Mouse (Mus musculus): Measurements from ENCODE around the gene Ptprg. TPM values are rescaled to one million over a fixed set of nuclear protein-coding genes. Genes with fewer than 3 reads are reported as not detected.

Gene Ptprg
- polyA plus RNA-seq, 2 experiments, result 0.69 to 1.4 TPM

DNA sequence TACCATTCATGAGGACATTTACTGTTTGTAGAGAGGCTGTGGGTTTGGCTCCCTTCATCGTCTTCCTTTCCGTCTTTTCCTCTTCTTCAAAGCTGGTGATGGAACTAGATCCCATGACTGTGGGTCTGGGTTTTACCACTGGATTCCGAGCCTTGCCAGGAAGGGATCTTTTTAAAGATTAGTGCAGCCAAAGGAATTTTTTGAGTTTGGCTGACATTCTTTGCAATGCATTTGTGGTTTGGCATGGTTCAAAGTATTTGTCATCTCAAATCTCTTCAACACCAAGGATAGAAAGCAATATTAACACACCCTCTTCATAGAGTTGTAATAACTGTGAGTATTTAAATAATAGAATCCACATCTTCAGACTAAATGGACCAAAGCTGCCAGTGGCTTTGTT lies 59.8 kb downstream of the Ptprg start:
- DNase-seq (ENCODE audit: low read depth in 3 of 3, low spot score in 3 of 3), result no peak
- ATAC-seq (ENCODE audit: insufficient read depth), result no peak
- TF ChIP-seq CTCF (IDR thresholded peaks at IDR 0.05; ENCODE audit: low read depth) (no peak), EP300 (IDR thresholded peaks at IDR 0.05; ENCODE audit: low read depth) (no peak)

DNA sequence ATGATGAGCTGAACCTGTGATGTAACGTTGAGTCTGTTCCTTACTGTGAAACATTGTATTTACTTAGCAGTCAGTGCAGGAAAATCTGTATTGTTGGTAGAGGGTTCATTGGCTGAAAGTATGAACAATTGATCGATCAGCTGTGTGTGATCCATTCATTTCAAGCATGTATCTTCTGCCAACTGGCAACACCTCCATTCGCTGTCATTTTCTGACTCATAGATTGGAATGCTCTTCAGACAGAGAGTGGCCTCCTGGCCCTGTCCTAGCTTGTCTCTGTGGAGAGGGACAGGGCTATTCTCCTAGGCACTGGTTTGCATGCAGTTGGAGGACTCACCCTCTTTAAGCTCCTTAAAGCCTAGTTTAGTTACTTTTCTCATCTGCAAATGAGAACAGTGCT lies 62.4 kb downstream of the Ptprg start:
- DNase-seq (ENCODE audit: low read depth in 3 of 3, low spot score in 3 of 3), result no peak
- Histone ChIP-seq H3K27me3 (ENCODE audit: control insufficient read depth, insufficient read depth, low read length) (no peaks in the 10 kb centered on the region), H3K9me3 (ENCODE audit: control insufficient read depth, low read length) (no peaks in the 10 kb centered on the region), H3K4me1 (replicated peaks; ENCODE audit: control insufficient read depth in 2 of 2, insufficient read depth in 2 of 2, low read length in 1 of 2) (peaks cover 0 to 7% of the 10 kb centered on the region in 2 experiments; a peak in 2 of 4 replicates), H3K27ac (no peak overlapping the region), H3K4me3 (ENCODE audit: insufficient read depth in 1 of 2, low read depth in 2 of 2, low read length in 2 of 2) (no peak overlapping the region), H3K4me2 (ENCODE audit: low read depth) (no peak overlapping the region), H3K9ac (replicated peaks) (no peak overlapping the region), H3K36me3 (replicated peaks; ENCODE audit: control insufficient read depth, insufficient read depth, low read depth) (no peaks in the 10 kb centered on the region)
- WGBS (ENCODE audit: insufficient replicate concordance), result 54% methylated on average over 3 of the region's 3 CpGs
- TF ChIP-seq EP300 (IDR thresholded peaks at IDR 0.05; ENCODE audit: low read depth) (no peak), CTCF (IDR thresholded peaks at IDR 0.05; ENCODE audit: low read depth) (no peak)
- ATAC-seq (ENCODE audit: insufficient read depth), result no peak

More for the DNA sequence above, 59.8 kb downstream of the Ptprg start:
- no peak overlapping the region for H3K27ac ChIP-seq
- H3K9me3 ChIP-seq (ENCODE audit: control insufficient read depth, low read length), result no peaks in the 10 kb centered on the region
- no peak overlapping the region for H3K4me3 ChIP-seq (ENCODE audit: insufficient read depth in 1 of 2, low read depth in 2 of 2, low read length in 2 of 2)
- H3K36me3 ChIP-seq (replicated peaks; ENCODE audit: control insufficient read depth, insufficient read depth, low read depth), result no peaks in the 10 kb centered on the region
- H3K4me1 ChIP-seq (replicated peaks; ENCODE audit: control insufficient read depth in 2 of 2, insufficient read depth in 2 of 2, low read length in 1 of 2), result no peaks in the 10 kb centered on the region
- H3K9ac ChIP-seq (replicated peaks), result no peak overlapping the region
- no peak overlapping the region for H3K4me2 ChIP-seq (ENCODE audit: low read depth)
- 53% methylated on average over 3 of the region's 3 CpGs for WGBS (ENCODE audit: insufficient replicate concordance)
- H3K27me3 ChIP-seq (ENCODE audit: control insufficient read depth, insufficient read depth, low read length), result no peaks in the 10 kb centered on the region

DNA sequence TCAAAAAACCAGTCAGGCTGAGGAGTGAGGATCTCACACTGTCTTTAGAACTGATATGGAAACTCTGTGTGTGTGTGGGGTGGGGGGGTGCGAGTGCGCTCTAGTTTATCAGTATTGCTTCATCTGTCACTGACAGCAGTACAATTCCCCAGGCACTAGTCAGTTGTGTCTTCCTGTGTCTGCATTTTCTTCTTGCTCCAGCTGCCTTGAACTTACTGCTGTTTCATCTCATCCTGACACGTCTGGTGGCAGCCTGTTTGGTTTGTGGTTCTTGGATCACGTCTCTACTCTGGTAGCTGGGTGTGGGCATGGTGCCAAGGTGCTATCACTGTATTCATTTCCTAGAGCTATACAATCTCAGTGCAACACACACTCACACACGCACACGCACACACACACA lies 64.0 kb downstream of the Ptprg start:
- peaks cover 0 to 7% of the 10 kb centered on the region in 2 experiments; a peak in 2 of 4 replicates for H3K4me1 ChIP-seq (replicated peaks; ENCODE audit: control insufficient read depth in 2 of 2, insufficient read depth in 2 of 2, low read length in 1 of 2)
- H3K9me3 ChIP-seq (ENCODE audit: control insufficient read depth, low read length), result no peaks in the 10 kb centered on the region
- H3K9ac ChIP-seq (replicated peaks), result no peak overlapping the region
- H3K4me3 ChIP-seq (ENCODE audit: insufficient read depth in 1 of 2, low read depth in 2 of 2, low read length in 2 of 2), result no peak overlapping the region
- ATAC-seq (ENCODE audit: insufficient read depth) (no peak), DNase-seq (ENCODE audit: low read depth in 3 of 3, low spot score in 3 of 3) (no peak)
- no peak overlapping the region for H3K4me2 ChIP-seq (ENCODE audit: low read depth)
- 33% methylated on average over 6 of the region's 6 CpGs for WGBS (ENCODE audit: insufficient replicate concordance)
- H3K27ac ChIP-seq, result no peak overlapping the region
- TF ChIP-seq EP300 (IDR thresholded peaks at IDR 0.05; ENCODE audit: low read depth) (no peak), CTCF (IDR thresholded peaks at IDR 0.05; ENCODE audit: low read depth) (no peak)
- no peaks in the 10 kb centered on the region for H3K36me3 ChIP-seq (replicated peaks; ENCODE audit: control insufficient read depth, insufficient read depth, low read depth)
- no peaks in the 10 kb centered on the region for H3K27me3 ChIP-seq (ENCODE audit: control insufficient read depth, insufficient read depth, low read length)

DNA sequence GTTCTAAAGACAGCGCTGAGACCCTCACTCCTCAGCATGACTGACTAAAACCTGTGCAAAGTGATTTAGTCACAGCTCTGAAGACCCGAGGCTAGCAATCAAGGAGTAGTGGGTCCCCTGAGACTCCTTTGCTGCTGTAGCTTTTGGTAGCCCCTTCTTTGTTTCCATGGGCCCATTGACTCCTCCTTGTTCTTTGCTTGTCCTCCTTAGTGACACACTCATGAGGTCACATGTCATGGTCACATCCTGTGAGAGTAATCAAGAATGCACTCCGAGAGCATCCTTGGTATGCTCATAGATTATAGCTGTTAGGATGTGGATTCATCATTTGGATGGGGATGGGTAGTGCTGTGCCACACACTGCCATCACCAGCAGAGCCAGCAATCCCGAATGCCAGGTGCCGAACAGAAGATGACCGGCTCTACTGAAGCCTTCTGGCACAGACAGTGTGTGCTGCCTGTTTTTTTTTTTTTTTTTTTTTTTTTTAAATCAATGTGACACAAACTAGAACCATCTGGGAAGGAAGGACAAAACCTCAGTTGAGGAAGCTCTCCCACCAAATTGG lies 64.9 kb downstream of the Ptprg start:
- ATAC-seq (ENCODE audit: insufficient read depth) (no peak), DNase-seq (ENCODE audit: low read depth in 3 of 3, low spot score in 3 of 3) (no peak)
- Histone ChIP-seq H3K4me1 (replicated peaks; ENCODE audit: control insufficient read depth in 2 of 2, insufficient read depth in 2 of 2, low read length in 1 of 2) (peaks cover 0 to 7% of the 10 kb centered on the region in 2 experiments; a peak in 2 of 4 replicates), H3K9me3 (ENCODE audit: control insufficient read depth, low read length) (no peaks in the 10 kb centered on the region), H3K36me3 (replicated peaks; ENCODE audit: control insufficient read depth, insufficient read depth, low read depth) (no peaks in the 10 kb centered on the region), H3K9ac (replicated peaks) (no peak overlapping the region), H3K4me3 (ENCODE audit: insufficient read depth in 1 of 2, low read depth in 2 of 2, low read length in 2 of 2) (no peak overlapping the region), H3K27ac (no peak overlapping the region), H3K4me2 (ENCODE audit: low read depth) (no peak overlapping the region), H3K27me3 (ENCODE audit: control insufficient read depth, insufficient read depth, low read length) (no peaks in the 10 kb centered on the region)
- WGBS (ENCODE audit: insufficient replicate concordance), result 67% methylated on average over 6 of the region's 6 CpGs
- TF ChIP-seq CTCF (IDR thresholded peaks at IDR 0.05; ENCODE audit: low read depth) (no peak), EP300 (IDR thresholded peaks at IDR 0.05; ENCODE audit: low read depth) (no peak)

DNA sequence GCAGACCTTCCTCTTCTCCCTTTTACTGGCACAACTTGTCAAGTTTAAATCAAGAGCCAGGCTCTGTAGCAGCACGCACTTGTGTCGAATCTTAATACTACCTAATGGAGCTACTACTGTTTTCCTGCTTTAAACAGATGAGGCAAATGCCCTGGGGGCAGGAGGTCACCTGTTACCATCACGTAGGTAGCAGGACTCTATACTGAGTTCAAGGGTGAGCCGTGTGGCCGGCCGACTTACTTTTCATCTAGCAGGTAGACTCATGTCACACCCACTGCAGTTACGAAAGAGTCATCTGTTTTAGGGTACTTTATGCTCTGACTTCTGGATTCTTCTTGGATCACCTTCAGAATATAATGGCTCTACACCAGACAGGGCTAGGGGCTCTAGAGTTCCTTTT lies 66.3 kb downstream of the Ptprg start:
- Histone ChIP-seq H3K4me3 (ENCODE audit: insufficient read depth in 1 of 2, low read depth in 2 of 2, low read length in 2 of 2) (no peak overlapping the region), H3K27ac (no peak overlapping the region), H3K9ac (replicated peaks) (no peak overlapping the region), H3K4me2 (ENCODE audit: low read depth) (no peak overlapping the region), H3K4me1 (replicated peaks; ENCODE audit: control insufficient read depth in 2 of 2, insufficient read depth in 2 of 2, low read length in 1 of 2) (peaks cover 0 to 7% of the 10 kb centered on the region in 2 experiments; a peak in 2 of 4 replicates), H3K27me3 (ENCODE audit: control insufficient read depth, insufficient read depth, low read length) (no peaks in the 10 kb centered on the region), H3K36me3 (replicated peaks; ENCODE audit: control insufficient read depth, insufficient read depth, low read depth) (no peaks in the 10 kb centered on the region), H3K9me3 (ENCODE audit: control insufficient read depth, low read length) (no peaks in the 10 kb centered on the region)
- TF ChIP-seq CTCF (IDR thresholded peaks at IDR 0.05; ENCODE audit: low read depth) (no peak), EP300 (IDR thresholded peaks at IDR 0.05; ENCODE audit: low read depth) (no peak)
- no peak for ATAC-seq (ENCODE audit: insufficient read depth)
- DNase-seq (ENCODE audit: low read depth in 3 of 3, low spot score in 3 of 3), result peak in 1 of 3 experiments; percentile 2
- 62% methylated on average over 7 of the region's 7 CpGs for WGBS (ENCODE audit: insufficient replicate concordance)
